Mouse (Mus musculus) fibroblast of lung, adult 2 months (primary cell): Measurements from ENCODE around the gene Adam10.

Experiments used
- DNase-seq: peaks from one replicate; pipeline ENCODE4 v3.0.0-alpha.2; 2011; ENCODE audit warnings: low read depth

The Adam10 gene

GRCm38 (mm10) chr9:70673656-70674055, 5.1 kb upstream of the Adam10 start:
- DNase-seq, result no peak

- no peak for DNase-seq
These were observed 3.7 kb upstream of the Adam10 start for GRCm38 (mm10) chr9:70675117-70675516.

- DNase-seq, result no peak
These were observed 2.8 kb upstream of the Adam10 start for GRCm38 (mm10) chr9:70675961-70676360.

GRCm38 (mm10) chr9:70679132-70680091, 615 bp downstream of the Adam10 start:
- DNase-seq, result no peak

- no peak for DNase-seq
These were observed 3.4 kb downstream of the Adam10 start for GRCm38 (mm10) chr9:70682202-70682601.

GRCm38 (mm10) chr9:70688301-70688968, 9.6 kb downstream of the Adam10 start:
- DNase-seq, result no peak

- DNase-seq, result no peak
These were observed 11.1 kb downstream of the Adam10 start for GRCm38 (mm10) chr9:70689926-70690325.

- DNase-seq, result no peak
These were observed 11.8 kb downstream of the Adam10 start for GRCm38 (mm10) chr9:70690579-70690978.

GRCm38 (mm10) chr9:70691772-70692693, 13.2 kb downstream of the Adam10 start:
- no peak for DNase-seq

GRCm38 (mm10) chr9:70695723-70696122, 16.9 kb downstream of the Adam10 start:
- DNase-seq, result no peak

GRCm38 (mm10) chr9:70698090-70698489, 19.3 kb downstream of the Adam10 start:
- DNase-seq, result no peak

GRCm38 (mm10) chr9:70703597-70704203, 24.9 kb downstream of the Adam10 start:
- DNase-seq, result no peak

GRCm38 (mm10) chr9:70706444-70706843, 27.6 kb downstream of the Adam10 start:
- no peak for DNase-seq

- DNase-seq, result no peak
These were observed 50.7 kb downstream of the Adam10 start for GRCm38 (mm10) chr9:70729544-70729943.

GRCm38 (mm10) chr9:70731079-70731478, 52.3 kb downstream of the Adam10 start:
- DNase-seq, result no peak

- no peak for DNase-seq
These were observed 54.4 kb downstream of the Adam10 start for GRCm38 (mm10) chr9:70733208-70733607.

- DNase-seq, result no peak
These were observed 61.2 kb downstream of the Adam10 start for GRCm38 (mm10) chr9:70739998-70740397.

- DNase-seq, result no peak
These were observed 72.9 kb downstream of the Adam10 start for GRCm38 (mm10) chr9:70751504-70752222.

- no peak for DNase-seq
These were observed 82.2 kb downstream of the Adam10 start for GRCm38 (mm10) chr9:70760974-70761373.

GRCm38 (mm10) chr9:70775517-70775916, 96.7 kb downstream of the Adam10 start:
- no peak for DNase-seq

- no peak for DNase-seq
These were observed 103.4 kb downstream of the Adam10 start for GRCm38 (mm10) chr9:70782191-70782590.
